Mouse (Mus musculus) liver, embryonic 14.5 days (tissue): ENCODE results near the gene Trio.

Source experiments
- CTCF ChIP-seq: IDR thresholded peaks from 2 replicates; pipeline ENCODE4 v1.5.1; 2016; ENCODE audit warnings: antibody characterized with exemption, low read depth, control low read depth
- EP300 ChIP-seq: IDR thresholded peaks from 2 replicates; pipeline ENCODE4 v1.6.1; 2016; ENCODE audit warnings: antibody characterized with exemption, low read depth

DNA sequence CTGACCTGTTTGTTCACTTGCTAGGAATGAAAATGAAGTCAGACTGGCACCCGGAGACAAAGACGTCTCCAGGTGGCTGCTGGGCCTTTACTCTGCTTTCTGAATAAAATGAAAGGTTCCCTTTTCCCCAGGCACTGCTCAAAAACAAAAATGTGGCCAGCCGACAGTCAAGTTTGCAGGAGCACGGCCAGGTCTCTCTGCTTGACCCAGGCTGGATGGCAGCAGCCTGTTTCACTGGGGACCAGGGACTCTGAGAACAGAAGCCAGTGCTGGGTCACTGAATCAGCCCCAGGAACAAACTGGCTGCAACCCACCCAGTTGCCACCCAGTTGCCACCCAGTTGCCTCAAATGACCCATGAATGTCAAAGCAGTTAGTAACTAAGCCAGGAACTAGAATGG, 159.2 kb downstream of the Trio start:
- TF ChIP-seq CTCF = no peak
- TF ChIP-seq EP300 = no peak
